ENCODE assay signal across 7 mouse cellular contexts in genomic region chr5:136467360-136467999, GRCm38 (mm10).
DNase-seq lines count a peak whose midpoint lies in the region; ATAC-seq lines count a peak whose summit lies in the region.

No protein-coding gene starts in this region.

- no peaks in the 10 kb centered on the region for H3K9me3 ChIP-seq in intestine, embryonic 14.5 days (ENCODE audit: control insufficient read depth, low read length)

- H3K9ac ChIP-seq in intestine, embryonic 14.5 days (ENCODE audit: low read length), result no peak overlapping the region

- H3K27ac ChIP-seq in intestine, embryonic 14.5 days (ENCODE audit: low read depth), result peak overlapping the region; percentile 51; the same call in 1 of the 2 replicates

- 7% methylated on average over 6 of the region's 8 CpGs for WGBS in intestine, embryonic 14.5 days

- ATAC-seq in intestine, embryonic 14.5 days (replicated peaks; ENCODE audit: low FRiP score, low TSS enrichment, low read depth), result peak; percentile 77

- no peaks in the 10 kb centered on the region for H3K27me3 ChIP-seq in intestine, embryonic 14.5 days (replicated peaks; ENCODE audit: control insufficient read depth, insufficient read depth, low read length)

- no peaks in the 10 kb centered on the region for H3K36me3 ChIP-seq in intestine, embryonic 14.5 days (ENCODE audit: control insufficient read depth, insufficient read depth, low read length)

- DNase-seq in adrenal gland, postnatal 25 days, result peak; percentile 24
- DNase-seq in cerebellum, postnatal 14 days, result peak; percentile 77 to 82
- peak; percentile 83 to 88 for DNase-seq in heart, adult 18-20 months
- peak; percentile 74 for DNase-seq in intestine, embryonic 14.5 days (ENCODE audit: low spot score)
- peak; percentile 64 to 78 for DNase-seq in lung, adult 18-20 months
- peak; percentile 31 for DNase-seq in ovary, postnatal 14 days (ENCODE audit: low spot score)
- no peak for DNase-seq in spleen, postnatal 10 days (ENCODE audit: low spot score in 2 of 2)

- H3K4me2 ChIP-seq in intestine, embryonic 14.5 days (ENCODE audit: low read length), result peak overlapping the region; percentile 14; the same call in 1 of the 2 replicates

- no peak overlapping the region for H3K4me3 ChIP-seq in intestine, embryonic 14.5 days (ENCODE audit: low read depth, low read length)

- H3K4me1 ChIP-seq in intestine, embryonic 14.5 days (replicated peaks; ENCODE audit: control insufficient read depth, insufficient read depth, low read length), result peaks cover 52% of the 10 kb centered on the region

Comparison
In these comparisons a context has a peak if more than half of its experiments do, and no peak if none do; other contexts are left out.
1. DNase-seq: peak in adrenal gland, postnatal 25 days (single experiment), cerebellum, postnatal 14 days (2 of 2), heart, adult 18-20 months (2 of 2), intestine, embryonic 14.5 days (single experiment), lung, adult 18-20 months (2 of 2) and ovary, postnatal 14 days (single experiment); none in spleen, postnatal 10 days (0 of 2).